ENCODE assay signal across 12 mouse cellular contexts in genomic region chr16:67617256-67617655, GRCm38 (mm10). TPM values are rescaled to one million over a fixed set of nuclear protein-coding genes. Genes with fewer than 3 reads are reported as not detected.
DNase-seq lines count a peak whose midpoint lies in the region; ATAC-seq and TF ChIP-seq lines count a peak whose summit lies in the region.
"Had no signal": no experiment of that assay in that cellular context is flagged by ENCODE, and none has a peak within 500 bp of the region (broad histone marks: within the 10 kb centered on the region; RNA-seq: fewer than 3 reads in every experiment).

No protein-coding gene starts in this region.

- peak; percentile 50 for DNase-seq in brain, embryonic 14.5 days (ENCODE audit: low read depth)
- DNase-seq in embryonic facial prominence, embryonic 10.5 days (ENCODE audit: low spot score): no peak
- DNase-seq in midbrain, postnatal 0 days (ENCODE audit: low spot score): peak; percentile 31
- no peak for DNase-seq in ovary, postnatal 14 days (ENCODE audit: low spot score)
- no peak for DNase-seq in right cerebral cortex, adult 18-20 months

- no peak overlapping the region for H3K27ac ChIP-seq in embryonic facial prominence, embryonic 10.5 days (replicated peaks)
- H3K27ac ChIP-seq in hindbrain, embryonic 13.5 days: peak overlapping the region; percentile 85
- peak overlapping the region; percentile 91 for H3K27ac ChIP-seq in midbrain, postnatal 0 days (ENCODE audit: low read depth, low read length)
- H3K27ac ChIP-seq: kidney, embryonic 15.5 days; liver, embryonic 15.5 days; stomach, embryonic 15.5 days had no signal

- ATAC-seq in hindbrain, embryonic 13.5 days (ENCODE audit: low FRiP score): no peak
- no peak for ATAC-seq in midbrain, postnatal 0 days (ENCODE audit: low FRiP score)
- ATAC-seq in inflammation-experienced regulatory T-cells, adult 6 months: no peak
- ATAC-seq: activated CD4-positive, CD25-positive, alpha-beta regulatory T cell, adult 4 months had no signal

- H3K4me2 ChIP-seq in hindbrain, embryonic 13.5 days: peak overlapping the region; percentile 70
- peak overlapping the region; percentile 66 for H3K4me2 ChIP-seq in midbrain, postnatal 0 days (ENCODE audit: low read depth, low read length, poor library complexity, severe bottlenecking)
- H3K4me2 ChIP-seq: liver, embryonic 15.5 days had no signal

- no peak for TF ChIP-seq POLR2A in brain, embryonic 14.5 days (IDR thresholded peaks at IDR 0.05; ENCODE audit: borderline replicate concordance, extremely low read depth, insufficient read depth, insufficient read length, poor library complexity, severe bottlenecking)

- peaks cover 42% of the 10 kb centered on the region for H3K27me3 ChIP-seq in embryonic facial prominence, embryonic 10.5 days (replicated peaks; ENCODE audit: low read depth, poor library complexity, severe bottlenecking)
- no peaks in the 10 kb centered on the region for H3K27me3 ChIP-seq in hindbrain, embryonic 13.5 days
- H3K27me3 ChIP-seq in midbrain, postnatal 0 days (ENCODE audit: insufficient read depth, low read length): no peaks in the 10 kb centered on the region
- H3K27me3 ChIP-seq: stomach, embryonic 15.5 days had no signal

- H3K36me3 ChIP-seq in embryonic facial prominence, embryonic 10.5 days (replicated peaks): no peaks in the 10 kb centered on the region
- no peaks in the 10 kb centered on the region for H3K36me3 ChIP-seq in hindbrain, embryonic 13.5 days
- H3K36me3 ChIP-seq in midbrain, postnatal 0 days (ENCODE audit: insufficient read depth, low read length): no peaks in the 10 kb centered on the region
- H3K36me3 ChIP-seq: kidney, embryonic 15.5 days; liver, embryonic 15.5 days; stomach, embryonic 15.5 days had no signal

- peaks cover 3% of the 10 kb centered on the region; the same call in 1 of the 2 replicates for H3K9me3 ChIP-seq in embryonic facial prominence, embryonic 10.5 days
- no peaks in the 10 kb centered on the region for H3K9me3 ChIP-seq in hindbrain, embryonic 13.5 days
- no peaks in the 10 kb centered on the region for H3K9me3 ChIP-seq in midbrain, postnatal 0 days (ENCODE audit: low read length)
- H3K9me3 ChIP-seq: kidney, embryonic 15.5 days; liver, embryonic 15.5 days; stomach, embryonic 15.5 days had no signal

- 20% methylated on average over 1 of the region's 1 CpGs for WGBS in embryonic facial prominence, embryonic 10.5 days
- 14% methylated on average over 1 of the region's 1 CpGs for WGBS in hindbrain, embryonic 13.5 days
- WGBS in midbrain, postnatal 0 days: 25% methylated on average over 1 of the region's 1 CpGs

- peak overlapping the region; percentile 59; the same call in 1 of the 2 replicates for H3K4me3 ChIP-seq in embryonic facial prominence, embryonic 10.5 days
- H3K4me3 ChIP-seq in hindbrain, embryonic 13.5 days: peak overlapping the region; percentile 74
- peak overlapping the region; percentile 56 for H3K4me3 ChIP-seq in midbrain, postnatal 0 days (ENCODE audit: low read depth, low read length)
- H3K4me3 ChIP-seq: liver, embryonic 15.5 days had no signal

- peak overlapping the region; percentile 71 for H3K9ac ChIP-seq in hindbrain, embryonic 13.5 days
- H3K9ac ChIP-seq in midbrain, postnatal 0 days (replicated peaks; ENCODE audit: low read length, poor library complexity, severe bottlenecking): peak overlapping the region; percentile 48; the same call in 1 of the 2 replicates
- H3K9ac ChIP-seq: kidney, embryonic 15.5 days; liver, embryonic 15.5 days; stomach, embryonic 15.5 days had no signal

- peaks cover 16% of the 10 kb centered on the region for H3K4me1 ChIP-seq in embryonic facial prominence, embryonic 10.5 days
- peaks cover 18% of the 10 kb centered on the region for H3K4me1 ChIP-seq in hindbrain, embryonic 13.5 days (replicated peaks)
- no peaks in the 10 kb centered on the region for H3K4me1 ChIP-seq in midbrain, postnatal 0 days (ENCODE audit: insufficient read depth, low read length)

- no peak for TF ChIP-seq CTCF in brain, embryonic 14.5 days (IDR thresholded peaks at IDR 0.05; ENCODE audit: borderline replicate concordance, extremely low read depth, insufficient read depth, insufficient read length)
- TF ChIP-seq CTCF in midbrain, postnatal 0 days (IDR thresholded peaks at IDR 0.05): no peak

RNA-seq across cellular contexts. Expression of gene Cadm2, which starts 3.5 kb away (rescaled TPM):
- polyA plus RNA-seq in brain, embryonic 14.5 days (2012; rRNA removed): 20.5 and 29.2 TPM in 2 replicates
- 1.2 and 1.5 TPM in 2 replicates for polyA plus RNA-seq in embryonic facial prominence, embryonic 10.5 days (2016; fragmentation: Nextera tagmentation; extraction: Ambion mirVana)
- 31.4 and 37.3 TPM in 2 replicates for polyA plus RNA-seq in hindbrain, embryonic 13.5 days (2015; fragmentation: Nextera tagmentation; extraction: Ambion mirVana)
- 92.0 and 114 TPM in 2 replicates for total RNA-seq in midbrain, postnatal 0 days (2014; rRNA removed)
- polyA plus RNA-seq in midbrain, postnatal 0 days (2015; fragmentation: Nextera tagmentation; extraction: Ambion mirVana): 74.6 and 82.8 TPM in 2 replicates
- under 1 TPM in 1 of 3 experiments, not detected in 2; 0.04 TPM for polyA plus RNA-seq in inflammation-experienced regulatory T-cells, adult 6 months (2017; shearing (Covaris generic))
- total RNA-seq: megakaryocyte progenitor cell, adult 5-6 weeks had no signal
- polyA plus RNA-seq: liver, embryonic 15.5 days had no signal

Comparison
In these comparisons a context has a peak if more than half of its experiments do, and no peak if none do; other contexts are left out.
1. DNase-seq: peak in brain, embryonic 14.5 days (single experiment) and midbrain, postnatal 0 days (single experiment); none in embryonic facial prominence, embryonic 10.5 days (single experiment), ovary, postnatal 14 days (single experiment) and right cerebral cortex, adult 18-20 months (single experiment).
2. Peak in every context shown above with its lines, with median percentiles within 50 percentile points of each other: H3K4me3 ChIP-seq.